Mouse (Mus musculus) MEL (cell line): ENCODE data around the gene Slc1a3.

Source experiments
- CHD1 ChIP-seq: IDR thresholded peaks from 2 replicates; pipeline ENCODE4 v1.6.1; 2012; ENCODE audit warnings: low read depth, mild to moderate bottlenecking, inconsistent platforms, low read length, improper control_type of control experiment
- CTCF ChIP-seq, 3 experiments: IDR thresholded peaks in 2 of 3; conservative IDR thresholded peaks in 1 of 3; 2 replicates each; pipeline ENCODE4 v1.5.1; 2011 to 2012; ENCODE audit warnings: low read length in 3 of 3, low read depth in 2 of 3, mild to moderate bottlenecking in 2 of 3, improper control_type of control experiment in 1 of 3, inconsistent platforms in 1 of 3, mixed read lengths in 1 of 3, moderate library complexity in 1 of 3; ENCODE audit not compliant: control insufficient read depth in 1 of 3, insufficient read depth in 1 of 3, poor library complexity in 1 of 3, severe bottlenecking in 1 of 3
- EP300 ChIP-seq, 2 experiments: IDR thresholded peaks; 2 replicates each; pipeline ENCODE4 v1.6.1; 2011; ENCODE audit warnings: improper control_type of control experiment in 2 of 2, low read length in 2 of 2, low read depth in 1 of 2, mild to moderate bottlenecking in 1 of 2
- MAFK ChIP-seq: IDR thresholded peaks from 2 replicates; pipeline ENCODE4 v1.6.1; 2011; ENCODE audit warnings: low read depth, mild to moderate bottlenecking, low read length, improper control_type of control experiment, borderline replicate concordance
- ZMIZ1 ChIP-seq: IDR thresholded peaks from 2 replicates; pipeline ENCODE4 v1.6.1; 2012; ENCODE audit warnings: low read depth, mild to moderate bottlenecking, inconsistent platforms, low read length, improper control_type of control experiment, moderate library complexity

DNA sequence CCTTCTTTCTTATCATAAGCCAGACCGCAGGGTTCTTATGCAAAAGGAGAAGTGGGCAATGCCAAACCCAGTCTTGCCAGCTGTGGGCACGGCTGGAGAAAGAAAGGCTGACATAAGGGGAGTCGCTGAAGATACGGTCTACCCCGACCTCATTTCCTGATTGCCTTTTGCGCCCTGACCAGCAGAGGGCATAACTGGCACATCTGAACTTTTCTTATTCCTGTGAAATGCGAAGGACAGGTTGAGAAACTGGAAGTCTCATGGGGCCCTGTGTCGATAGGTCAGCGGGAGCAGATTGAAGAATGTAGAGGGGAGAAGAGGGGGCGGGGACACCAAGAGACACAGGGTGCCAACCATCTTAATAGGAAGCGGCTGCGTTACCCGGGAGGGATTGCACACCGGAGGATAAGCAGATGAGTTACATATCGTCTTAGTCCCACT, 83.4 kb downstream of the Slc1a3 start:
- TF ChIP-seq ZMIZ1 (no peak), MAFK (no peak), CTCF (IDR thresholded peaks at IDR 0.05 in 2 of 3, conservative IDR thresholded peaks at IDR 0.05 in 1 of 3; ENCODE audit: control insufficient read depth in 1 of 3, insufficient read depth in 1 of 3, low read depth in 2 of 3, low read length in 3 of 3, poor library complexity in 1 of 3, severe bottlenecking in 1 of 3) (peak; percentile 87 to 97 (median 91)), EP300 (IDR thresholded peaks at IDR 0.05; ENCODE audit: low read depth in 1 of 2, low read length in 2 of 2) (no peak), CHD1 (no peak)
